Mouse (Mus musculus): ENCODE measurements around the gene Col28a1.

The Col28a1 gene

GRCm38 (mm10) chr6:7969376-7969775 is 223.0 kb downstream of the Col28a1 start:
- peaks cover 45% of the 10 kb centered on the region for H3K4me1 ChIP-seq (replicated peaks; ENCODE audit: low read depth, low read length)
- H3K27me3 ChIP-seq (ENCODE audit: insufficient read depth, low read length): no peaks in the 10 kb centered on the region
- H3K36me3 ChIP-seq (ENCODE audit: insufficient read depth, low read length): no peaks in the 10 kb centered on the region
- H3K4me3 ChIP-seq (replicated peaks; ENCODE audit: low read length): no peak overlapping the region
- H3K9me3 ChIP-seq (ENCODE audit: low read length): no peaks in the 10 kb centered on the region
- no peak for TF ChIP-seq CTCF (conservative IDR thresholded peaks at IDR 0.05; ENCODE audit: low read length)
- TF ChIP-seq POU5F1 (IDR thresholded peaks at IDR 0.05; ENCODE audit: borderline replicate concordance, low read length): no peak
- TF ChIP-seq NANOG (IDR thresholded peaks at IDR 0.05; ENCODE audit: borderline replicate concordance, low read length): no peak

DNA sequence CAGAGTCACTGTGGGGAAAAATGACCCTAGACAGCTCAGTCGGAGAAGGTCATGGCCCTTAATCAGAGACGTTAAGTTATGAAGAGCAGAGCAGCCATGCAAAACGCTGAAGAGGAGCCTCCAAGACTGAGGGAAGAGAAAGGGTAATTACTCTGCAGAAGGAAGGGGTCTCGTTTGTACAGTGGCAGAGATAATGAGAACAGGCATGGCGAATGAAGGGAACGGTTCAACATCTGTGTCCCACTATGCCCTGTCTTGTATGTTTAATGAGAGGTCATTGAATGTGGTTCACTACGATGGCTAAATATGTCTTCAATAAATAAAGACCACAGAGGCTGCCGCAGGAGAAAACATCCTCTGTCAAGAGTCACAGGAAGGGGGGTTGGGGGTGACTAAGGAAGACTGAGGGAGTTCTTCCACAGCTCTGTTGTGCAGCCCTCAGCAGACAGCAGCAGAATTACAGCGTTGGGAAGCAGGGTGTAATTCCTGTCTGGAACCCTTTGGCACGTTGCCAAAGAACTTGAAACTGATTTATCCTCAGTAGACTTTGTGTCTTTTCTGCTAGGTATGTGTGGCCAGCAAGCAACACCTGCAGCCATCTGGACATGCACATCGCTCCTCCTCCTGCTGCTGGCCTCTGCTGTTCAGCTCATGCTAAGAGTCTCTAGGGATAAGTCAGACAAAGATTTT is 226.4 kb downstream of the Col28a1 start:
- Histone ChIP-seq H3K4me3 (replicated peaks; ENCODE audit: low read length) (no peak overlapping the region), H3K36me3 (ENCODE audit: insufficient read depth, low read length) (no peaks in the 10 kb centered on the region), H3K9me3 (ENCODE audit: low read length) (no peaks in the 10 kb centered on the region), H3K27me3 (ENCODE audit: insufficient read depth, low read length) (no peaks in the 10 kb centered on the region), H3K4me1 (replicated peaks; ENCODE audit: low read depth, low read length) (peaks cover 31% of the 10 kb centered on the region)
- no peak for TF ChIP-seq POU5F1 (IDR thresholded peaks at IDR 0.05; ENCODE audit: borderline replicate concordance, low read length)
- TF ChIP-seq CTCF (conservative IDR thresholded peaks at IDR 0.05; ENCODE audit: low read length): no peak
- TF ChIP-seq NANOG (IDR thresholded peaks at IDR 0.05; ENCODE audit: borderline replicate concordance, low read length): no peak

- Histone ChIP-seq H3K9me3 (ENCODE audit: low read length) (no peaks in the 10 kb centered on the region), H3K4me1 (replicated peaks; ENCODE audit: low read depth, low read length) (peaks cover 2% of the 10 kb centered on the region), H3K36me3 (ENCODE audit: insufficient read depth, low read length) (no peaks in the 10 kb centered on the region), H3K4me3 (replicated peaks; ENCODE audit: low read length) (no peak overlapping the region), H3K27me3 (ENCODE audit: insufficient read depth, low read length) (no peaks in the 10 kb centered on the region)
- no peak for TF ChIP-seq CTCF (conservative IDR thresholded peaks at IDR 0.05; ENCODE audit: low read length)
- TF ChIP-seq POU5F1 (IDR thresholded peaks at IDR 0.05; ENCODE audit: borderline replicate concordance, low read length): no peak
- no peak for TF ChIP-seq NANOG (IDR thresholded peaks at IDR 0.05; ENCODE audit: borderline replicate concordance, low read length)
Measured at GRCm38 (mm10) chr6:7962749-7963148, 229.7 kb downstream of the Col28a1 start.

GRCm38 (mm10) chr6:7952208-7952607 is 240.2 kb downstream of the Col28a1 start:
- Histone ChIP-seq H3K4me1 (replicated peaks; ENCODE audit: low read depth, low read length) (peaks cover 7% of the 10 kb centered on the region; the same call in 1 of the 2 replicates), H3K36me3 (ENCODE audit: insufficient read depth, low read length) (no peaks in the 10 kb centered on the region), H3K4me3 (replicated peaks; ENCODE audit: low read length) (no peak overlapping the region), H3K9me3 (ENCODE audit: low read length) (no peaks in the 10 kb centered on the region), H3K27me3 (ENCODE audit: insufficient read depth, low read length) (no peaks in the 10 kb centered on the region)
- TF ChIP-seq NANOG (IDR thresholded peaks at IDR 0.05; ENCODE audit: borderline replicate concordance, low read length) (no peak), POU5F1 (IDR thresholded peaks at IDR 0.05; ENCODE audit: borderline replicate concordance, low read length) (no peak), CTCF (conservative IDR thresholded peaks at IDR 0.05; ENCODE audit: low read length) (no peak)

- no peak for TF ChIP-seq NANOG (IDR thresholded peaks at IDR 0.05; ENCODE audit: borderline replicate concordance, low read length)
- no peak for TF ChIP-seq POU5F1 (IDR thresholded peaks at IDR 0.05; ENCODE audit: borderline replicate concordance, low read length)
- no peak for TF ChIP-seq CTCF (conservative IDR thresholded peaks at IDR 0.05; ENCODE audit: low read length)
- no peaks in the 10 kb centered on the region for H3K9me3 ChIP-seq (ENCODE audit: low read length)
- no peak overlapping the region for H3K4me3 ChIP-seq (replicated peaks; ENCODE audit: low read length)
Measured at GRCm38 (mm10) chr6:7951778-7952177, 240.6 kb downstream of the Col28a1 start.

More at GRCm38 (mm10) chr6:7951778-7952177, 240.6 kb downstream of the Col28a1 start:
- Histone ChIP-seq H3K27me3 (ENCODE audit: insufficient read depth, low read length) (no peaks in the 10 kb centered on the region), H3K36me3 (ENCODE audit: insufficient read depth, low read length) (no peaks in the 10 kb centered on the region), H3K4me1 (replicated peaks; ENCODE audit: low read depth, low read length) (peaks cover 7% of the 10 kb centered on the region; the same call in 1 of the 2 replicates)
